Mouse (Mus musculus): ENCODE results near the gene Sall1.
A peak's percentile ranks its signal among the peaks of the same experiment; 100 is the strongest.

Gene Sall1

DNA sequence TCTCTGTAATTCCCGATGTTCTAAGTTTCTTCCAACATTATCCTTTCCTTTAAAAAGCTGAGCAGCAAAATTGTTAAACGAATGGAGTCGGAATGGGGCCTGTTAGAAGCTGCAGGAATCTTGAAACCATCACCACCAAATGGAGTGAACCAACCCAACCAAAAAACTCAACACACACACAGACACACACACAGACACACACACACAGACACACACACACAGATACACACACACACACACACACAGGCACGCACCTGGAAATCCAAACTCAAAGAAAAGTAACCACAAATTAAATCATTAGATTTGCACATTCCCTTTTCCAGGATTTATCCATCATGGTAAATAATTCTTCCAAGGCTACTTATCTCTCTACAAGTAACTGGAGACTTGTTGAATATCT is 5.0 kb downstream of the Sall1 start:
- DNase-seq (ENCODE audit: low read depth, low spot score): no peak

DNA sequence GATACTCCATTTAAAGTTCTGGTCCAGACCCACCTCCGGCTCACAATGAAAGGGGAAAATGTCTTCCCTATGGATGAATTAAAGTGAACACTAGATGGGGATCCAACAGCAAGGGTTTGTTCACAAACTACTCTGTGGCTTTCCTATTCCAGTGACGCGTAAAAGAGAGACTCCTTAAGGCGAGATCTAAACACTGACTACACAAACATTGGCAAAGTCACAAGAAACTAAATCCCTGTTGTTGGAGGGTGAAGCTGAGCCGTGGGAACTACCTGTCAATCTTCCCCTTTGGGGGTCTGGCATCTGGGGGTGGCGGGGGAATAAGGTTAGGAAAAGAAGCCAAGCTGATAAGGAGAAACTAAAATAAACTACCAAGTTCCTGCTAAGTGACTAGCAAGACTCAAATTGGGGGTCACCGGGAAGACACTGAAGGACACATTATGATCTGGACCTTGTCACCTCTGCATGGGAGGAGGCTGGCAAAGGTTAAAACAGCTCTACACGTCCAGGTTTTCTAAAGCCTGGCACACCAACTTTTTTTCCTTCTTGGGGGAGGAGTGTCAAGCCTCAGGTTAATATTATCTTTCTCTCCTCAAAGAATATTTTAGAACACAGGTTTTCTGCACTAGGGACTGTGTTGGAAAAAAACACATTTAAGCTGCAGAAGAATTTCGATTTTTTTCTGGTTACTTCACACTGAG is 6.3 kb downstream of the Sall1 start:
- no peak for DNase-seq (ENCODE audit: low read depth, low spot score)

DNA sequence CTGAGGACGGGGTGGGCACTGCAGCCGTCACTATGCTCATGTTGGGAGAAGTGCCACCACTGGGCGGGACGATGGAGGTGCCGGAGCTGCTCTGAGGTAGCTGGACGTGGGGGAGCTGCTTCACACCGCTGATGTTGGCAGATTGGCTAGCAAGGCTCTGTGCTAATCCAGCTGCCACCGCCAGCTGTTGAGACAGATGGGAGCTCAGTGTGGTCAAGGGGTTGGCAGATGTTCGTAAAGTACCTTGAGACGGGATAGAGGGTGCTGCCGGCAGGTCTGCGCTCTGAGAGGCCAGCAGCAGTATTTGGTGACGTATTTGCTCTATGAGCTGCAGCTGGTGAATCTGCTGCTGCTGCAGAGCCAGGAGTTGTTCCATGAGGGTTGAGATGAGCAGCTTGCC is 11.6 kb downstream of the Sall1 start:
- DNase-seq (ENCODE audit: low read depth, low spot score): peak; percentile 33

DNA sequence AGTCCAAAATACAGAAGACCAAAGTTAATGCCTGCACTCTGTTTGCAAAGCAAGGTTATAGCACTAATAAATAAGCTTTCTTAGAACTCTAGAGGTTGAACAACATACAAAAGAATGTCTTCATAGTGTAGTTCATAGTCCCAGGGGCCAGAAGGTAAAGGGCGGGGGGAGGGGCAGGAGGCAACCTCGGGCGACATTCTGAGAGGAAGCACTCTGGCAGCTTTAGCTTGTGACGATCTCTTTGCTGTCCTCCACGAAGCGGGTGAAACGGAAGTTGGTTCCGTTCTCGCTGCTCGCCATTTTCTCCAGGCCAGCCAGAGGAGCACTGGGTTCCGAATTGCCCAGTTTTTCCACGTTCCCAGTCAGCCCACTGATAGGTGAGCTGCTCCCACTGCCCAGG is 15.8 kb downstream of the Sall1 start:
- DNase-seq (ENCODE audit: low read depth, low spot score): peak; percentile 53

DNA sequence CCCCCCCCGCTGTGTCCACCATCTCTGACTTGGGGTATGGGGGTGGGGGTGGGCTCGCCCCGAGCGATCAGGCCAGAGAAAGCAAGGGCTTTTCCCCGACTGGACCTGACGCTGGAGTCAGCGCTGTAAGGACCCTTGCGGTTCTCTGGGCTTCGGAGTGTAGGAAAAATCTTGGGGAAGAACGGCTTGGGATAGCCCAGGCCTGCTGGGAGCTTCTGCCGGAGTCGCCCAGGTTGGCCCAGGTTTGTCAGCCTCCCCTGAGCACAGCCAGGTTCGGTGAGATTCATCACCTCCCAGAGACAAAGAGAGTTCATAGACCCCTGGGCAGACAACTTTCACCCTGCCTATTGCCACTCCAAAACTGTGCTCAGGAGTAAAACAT is 17.8 kb downstream of the Sall1 start:
- DNase-seq (ENCODE audit: low read depth, low spot score): peak; percentile 60

DNA sequence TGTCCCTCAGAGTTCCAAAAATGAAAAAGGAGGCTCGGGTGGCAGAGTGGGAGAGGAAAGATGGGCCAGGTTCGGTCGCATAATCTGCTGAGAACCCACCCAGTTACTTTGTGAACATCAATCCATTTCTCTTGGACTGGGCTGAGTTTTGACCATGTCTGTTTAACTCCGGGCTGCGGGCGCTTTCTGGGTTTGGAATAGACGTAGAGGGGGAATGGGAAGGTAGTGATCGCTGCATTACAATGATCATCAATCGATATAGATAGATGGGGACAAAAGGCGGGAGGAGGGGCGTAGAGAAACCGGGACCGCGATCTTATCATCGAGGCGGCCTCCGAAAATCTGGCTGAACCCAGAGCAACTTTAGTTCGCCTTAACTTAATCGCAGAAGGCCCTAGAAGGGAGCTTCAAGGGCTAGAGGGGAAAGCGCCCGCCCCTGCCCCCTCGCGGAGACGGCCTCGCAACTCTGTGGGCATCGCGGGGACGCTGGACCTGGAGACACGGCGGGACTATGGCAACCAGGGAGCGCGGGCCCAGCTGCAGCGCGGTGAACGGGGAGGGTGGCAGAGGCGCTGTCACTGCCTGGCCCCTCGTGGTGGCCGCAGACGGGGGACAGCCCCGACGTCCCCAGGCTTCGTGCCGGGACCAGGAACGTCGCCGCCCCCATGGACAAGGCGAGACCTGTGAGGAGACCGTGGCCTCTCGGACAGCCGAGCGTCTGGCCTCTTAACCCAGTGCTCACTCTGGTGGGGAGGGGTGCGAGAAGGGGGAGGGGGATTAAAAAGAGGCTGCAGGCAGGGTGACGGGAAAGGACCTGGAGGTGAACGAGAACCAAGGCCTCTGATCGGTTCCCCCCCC is 18.5 kb downstream of the Sall1 start:
- DNase-seq (ENCODE audit: low read depth, low spot score): peak; percentile 57

DNA sequence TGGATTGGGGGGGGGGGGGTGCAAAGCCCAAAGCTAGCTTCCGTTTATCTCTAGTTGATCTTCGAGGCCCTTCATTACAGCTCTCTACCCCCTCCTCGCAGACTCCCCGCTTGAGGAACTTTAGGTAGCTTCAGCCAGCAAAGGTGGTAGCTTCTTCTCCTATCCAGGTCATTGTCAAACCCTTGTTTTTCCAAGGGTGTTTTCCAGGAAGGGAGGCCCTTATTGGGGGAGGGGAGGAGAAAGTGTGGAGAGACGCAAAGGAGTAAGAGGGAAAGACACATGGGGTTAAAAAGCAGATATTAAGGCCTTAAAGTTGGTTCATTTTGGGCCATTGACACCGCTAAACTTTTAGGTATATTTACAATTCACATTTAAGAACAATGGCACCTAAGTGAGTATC is 19.2 kb downstream of the Sall1 start:
- peak; percentile 65 for DNase-seq (ENCODE audit: low read depth, low spot score)

DNA sequence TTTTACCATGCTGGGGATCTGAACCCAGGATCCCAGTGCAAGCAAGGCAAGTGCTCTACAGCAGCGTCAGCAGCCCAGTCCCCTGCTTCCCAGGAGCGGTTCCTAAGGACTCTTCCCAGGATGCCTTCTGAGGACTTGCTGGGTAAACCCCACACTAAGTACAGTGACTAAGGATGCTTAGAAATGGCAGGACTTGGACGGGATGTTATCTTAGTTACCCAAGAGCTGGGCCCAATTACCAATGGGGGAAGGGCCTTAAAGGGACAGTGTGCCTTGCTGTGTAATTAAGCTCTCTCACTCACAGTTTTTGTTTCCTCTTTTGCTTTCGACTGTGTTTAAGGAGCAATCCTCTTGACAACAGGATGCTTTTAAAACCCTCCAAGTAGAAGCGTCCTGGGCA is 22.8 kb downstream of the Sall1 start:
- peak; percentile 33 for DNase-seq (ENCODE audit: low read depth, low spot score)

DNA sequence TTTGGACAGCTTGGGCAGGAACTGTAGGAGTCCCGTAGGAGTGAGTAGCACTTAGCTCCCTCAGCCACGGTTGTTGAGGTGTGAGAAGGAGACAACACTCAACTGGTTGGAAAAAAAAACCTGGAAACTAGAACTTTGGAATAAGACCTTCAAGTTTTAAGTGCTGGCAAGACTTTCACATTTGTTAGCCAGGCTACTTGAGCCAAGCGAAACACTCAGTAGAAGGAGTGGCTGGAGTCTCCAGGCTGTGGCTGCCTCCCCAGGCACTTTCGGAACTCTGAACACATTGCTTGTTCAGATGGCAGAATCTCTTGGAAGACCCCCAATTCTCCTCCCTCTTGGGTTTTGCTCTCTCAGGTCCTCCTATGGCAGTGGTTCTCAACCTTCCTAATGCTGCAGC is 26.1 kb downstream of the Sall1 start:
- DNase-seq (ENCODE audit: low read depth, low spot score): no peak

DNA sequence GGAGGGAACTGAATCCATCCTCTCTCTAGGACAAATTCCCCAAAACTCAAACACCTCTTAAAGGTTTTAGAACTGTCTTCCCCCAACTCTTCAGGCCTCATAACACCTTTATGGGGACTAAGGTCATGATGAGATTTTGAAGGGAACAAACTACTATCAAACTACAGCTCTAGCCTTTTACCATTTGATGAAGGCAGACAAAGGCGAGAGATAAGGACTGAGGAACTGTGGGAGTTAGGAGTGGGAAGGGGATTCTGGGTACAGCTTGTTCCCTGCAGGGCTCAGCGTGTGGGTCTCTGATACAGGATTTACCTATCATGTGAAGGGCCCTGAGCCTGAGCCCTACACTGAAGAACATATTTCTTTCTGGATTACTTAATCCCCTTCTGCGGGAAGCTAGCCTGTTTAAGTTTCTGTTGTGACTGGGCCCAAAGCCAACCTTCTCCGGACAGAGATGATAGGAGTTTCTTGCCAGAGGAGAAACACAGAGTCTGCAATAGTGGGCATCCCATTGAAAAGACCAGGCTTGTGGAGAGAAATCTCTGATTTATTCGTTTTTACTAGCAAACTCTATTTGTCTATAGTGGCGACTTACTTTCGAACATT is 27.4 kb downstream of the Sall1 start:
- peak; percentile 37 for DNase-seq (ENCODE audit: low read depth, low spot score)

DNA sequence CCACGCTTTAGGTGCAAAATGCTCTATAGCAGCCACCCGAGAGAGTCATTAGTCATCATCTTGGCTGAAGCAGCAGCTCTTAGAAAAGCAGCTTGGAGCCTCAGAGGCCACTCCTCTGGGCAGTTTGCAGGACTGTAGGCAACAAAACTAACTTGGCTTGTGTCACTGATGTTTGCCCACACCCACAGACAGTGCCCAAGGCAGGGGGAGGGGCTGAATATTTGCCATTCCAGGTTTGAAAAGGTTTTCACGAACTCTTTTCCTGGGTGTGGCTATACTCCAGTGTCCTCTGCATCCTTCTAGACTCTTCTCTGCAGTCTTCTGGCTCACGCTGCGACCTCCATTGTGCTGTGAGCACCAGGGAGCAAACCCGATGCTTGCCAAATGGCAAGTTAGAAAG is 28.4 kb downstream of the Sall1 start:
- peak; percentile 98 for DNase-seq (ENCODE audit: low read depth, low spot score)

DNA sequence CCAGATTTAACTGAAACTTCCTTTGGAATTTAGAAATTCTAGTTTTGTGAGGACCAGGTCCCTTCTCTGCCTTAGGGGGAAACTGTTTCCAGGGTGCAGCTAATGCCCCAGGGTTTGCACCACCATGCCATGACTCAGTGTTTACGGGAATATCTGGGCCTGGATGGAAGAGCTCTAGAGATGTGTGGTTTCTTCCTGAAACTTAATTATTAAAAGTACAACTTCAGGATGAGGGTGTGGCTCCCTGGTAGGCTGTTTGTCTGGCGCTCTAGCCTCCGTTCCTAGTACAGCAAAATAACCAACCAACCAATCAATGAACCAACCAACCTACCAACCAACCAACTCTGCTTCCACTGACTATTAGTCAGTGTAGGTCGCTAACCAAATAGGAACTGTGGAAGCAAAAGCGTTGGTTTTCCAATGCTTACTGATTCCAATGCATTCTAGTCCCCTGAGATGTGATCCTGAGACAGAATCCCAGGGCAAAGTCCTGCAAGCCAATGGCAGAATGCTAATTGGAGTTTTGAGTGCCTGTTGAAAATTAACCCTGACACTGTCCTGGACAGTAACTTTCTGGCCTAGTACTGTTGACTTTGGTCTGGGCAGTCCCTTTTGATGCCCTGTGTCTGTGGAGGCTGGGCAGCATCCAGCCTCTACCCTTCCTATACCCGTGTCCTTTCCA is 31.0 kb downstream of the Sall1 start:
- no peak for DNase-seq (ENCODE audit: low read depth, low spot score)

DNA sequence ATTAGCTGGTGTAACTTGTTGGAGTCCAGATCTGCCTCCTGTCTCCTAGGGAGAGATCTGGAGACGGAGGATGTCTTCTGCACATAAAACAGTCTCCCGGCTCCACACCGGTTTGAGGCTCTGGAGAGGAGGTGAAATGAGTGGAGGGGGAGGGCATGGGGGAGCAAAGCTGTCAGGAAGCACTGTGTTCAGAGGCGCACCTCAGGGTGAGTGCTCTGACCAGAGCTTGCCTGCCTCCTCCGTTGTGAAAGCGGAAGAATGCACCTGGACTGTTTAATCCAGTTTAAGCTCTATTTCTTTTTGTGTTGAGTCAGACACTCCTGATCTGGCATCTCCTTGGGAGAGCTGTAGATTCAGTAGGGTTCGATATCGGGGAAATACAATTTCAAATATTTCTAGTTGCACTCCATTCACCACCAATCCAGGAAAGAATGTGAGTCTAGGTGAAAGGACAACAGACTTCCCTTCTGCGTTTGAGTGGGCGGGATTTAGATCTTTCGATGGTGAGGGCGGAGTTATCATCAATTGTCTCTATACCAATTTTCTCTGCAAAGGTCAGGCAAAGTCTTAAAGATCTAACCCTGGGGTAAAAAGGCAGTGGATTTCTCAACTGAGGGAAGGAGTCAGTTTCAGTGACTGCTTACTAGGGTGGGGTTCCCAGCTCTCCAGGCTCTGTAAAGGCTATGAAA is 31.8 kb downstream of the Sall1 start:
- DNase-seq (ENCODE audit: low read depth, low spot score): peak; percentile 88

DNA sequence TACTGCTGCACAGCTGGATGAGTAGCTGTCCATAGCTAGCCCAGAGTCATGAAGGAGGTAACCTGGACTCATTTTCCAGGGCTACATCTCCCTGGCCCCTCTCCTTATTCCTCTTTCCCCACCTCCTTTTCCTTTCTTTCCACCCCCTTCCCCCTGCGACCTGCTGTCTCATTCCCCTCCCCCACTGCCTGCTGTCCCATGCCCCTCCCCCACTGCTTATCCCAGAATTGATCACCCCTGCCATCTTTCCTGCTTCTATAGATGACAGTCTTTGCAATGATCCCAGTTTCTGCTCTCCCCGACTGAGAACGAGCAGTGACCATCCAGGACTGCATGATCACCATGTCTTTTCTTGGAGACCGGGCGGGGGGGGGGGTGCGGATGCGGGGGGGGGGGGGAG is 35.2 kb downstream of the Sall1 start:
- peak; percentile 61 for DNase-seq (ENCODE audit: low read depth, low spot score)

DNA sequence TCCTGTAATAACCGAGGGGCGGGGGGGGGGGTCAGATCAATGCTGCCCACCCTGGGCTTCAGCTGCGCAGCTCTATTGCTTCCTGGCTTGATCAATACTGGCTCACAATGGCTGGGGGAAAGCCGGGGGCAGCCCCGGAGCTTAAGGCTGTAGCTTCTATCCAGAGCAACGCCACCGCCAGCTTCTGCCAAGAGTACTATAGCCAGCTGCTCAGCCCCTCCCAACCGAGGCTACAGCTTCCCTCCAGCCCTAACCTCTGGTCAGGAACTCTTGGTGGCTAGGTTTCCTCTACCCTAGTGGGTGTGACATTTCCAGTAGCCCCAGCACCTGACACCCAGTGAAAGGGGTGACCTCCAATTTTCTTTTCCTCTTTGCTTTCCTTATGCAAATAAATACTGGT is 36.8 kb downstream of the Sall1 start:
- DNase-seq (ENCODE audit: low read depth, low spot score): peak; percentile 71

DNA sequence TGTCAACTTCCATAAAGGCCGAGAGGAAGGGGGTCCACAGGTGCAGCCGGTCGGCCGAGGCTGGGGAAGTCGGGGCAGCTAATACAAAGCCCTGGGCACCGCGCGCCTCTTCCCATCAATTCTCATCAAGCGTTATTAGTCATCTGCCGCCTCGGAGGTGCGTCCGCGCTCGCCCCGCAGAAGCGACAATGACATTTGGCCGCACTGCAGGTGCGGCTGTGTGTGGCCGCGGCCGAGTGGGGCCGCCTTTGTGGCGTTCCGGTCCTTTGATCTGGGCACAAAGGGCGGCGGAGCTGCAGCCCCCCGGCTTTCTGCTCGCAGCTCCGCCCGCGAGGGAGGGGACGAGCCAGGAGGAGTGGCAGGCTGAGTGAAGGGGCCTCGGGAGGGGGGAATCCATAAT is 37.5 kb downstream of the Sall1 start:
- peak; percentile 66 for DNase-seq (ENCODE audit: low read depth, low spot score)

DNA sequence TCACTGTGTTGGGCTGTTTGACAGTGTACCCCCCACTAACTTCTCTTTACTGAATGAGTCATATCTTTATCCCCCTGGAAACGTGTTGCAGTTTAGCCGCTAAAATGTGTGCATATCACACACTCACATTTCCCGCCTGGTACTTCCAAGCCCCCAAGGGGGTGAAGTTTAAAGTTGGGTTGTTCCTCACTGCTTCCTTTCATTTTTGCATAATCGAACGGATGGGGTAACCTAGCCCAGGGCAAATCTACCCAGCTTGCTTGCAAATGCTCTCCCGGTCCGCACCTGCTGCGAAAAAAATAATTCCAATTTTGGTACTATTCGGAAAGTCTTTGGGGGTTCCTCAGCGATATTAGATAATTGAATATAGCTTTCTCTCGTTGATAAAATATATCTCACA is 38.2 kb downstream of the Sall1 start:
- DNase-seq (ENCODE audit: low read depth, low spot score): no peak

DNA sequence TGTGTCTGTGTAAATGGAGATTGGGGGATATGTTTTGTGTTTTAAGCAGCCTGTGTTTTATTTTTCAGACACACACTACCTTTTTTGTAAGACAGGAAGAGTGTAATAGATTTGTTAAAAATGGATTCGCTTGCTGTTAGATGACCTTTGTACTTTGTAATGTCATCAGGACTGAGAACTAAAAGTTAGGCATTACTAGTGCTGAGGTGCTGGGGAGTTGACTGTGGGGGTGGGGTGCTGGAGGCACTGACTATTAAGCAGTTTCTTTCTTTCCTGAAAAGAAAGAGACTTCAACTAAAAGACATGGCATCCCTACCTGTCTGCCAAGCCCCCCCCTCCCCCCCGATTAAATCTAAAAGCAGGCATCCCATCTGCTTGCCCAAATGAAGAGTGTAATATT is 39.9 kb downstream of the Sall1 start:
- DNase-seq (ENCODE audit: low read depth, low spot score): peak; percentile 66

DNA sequence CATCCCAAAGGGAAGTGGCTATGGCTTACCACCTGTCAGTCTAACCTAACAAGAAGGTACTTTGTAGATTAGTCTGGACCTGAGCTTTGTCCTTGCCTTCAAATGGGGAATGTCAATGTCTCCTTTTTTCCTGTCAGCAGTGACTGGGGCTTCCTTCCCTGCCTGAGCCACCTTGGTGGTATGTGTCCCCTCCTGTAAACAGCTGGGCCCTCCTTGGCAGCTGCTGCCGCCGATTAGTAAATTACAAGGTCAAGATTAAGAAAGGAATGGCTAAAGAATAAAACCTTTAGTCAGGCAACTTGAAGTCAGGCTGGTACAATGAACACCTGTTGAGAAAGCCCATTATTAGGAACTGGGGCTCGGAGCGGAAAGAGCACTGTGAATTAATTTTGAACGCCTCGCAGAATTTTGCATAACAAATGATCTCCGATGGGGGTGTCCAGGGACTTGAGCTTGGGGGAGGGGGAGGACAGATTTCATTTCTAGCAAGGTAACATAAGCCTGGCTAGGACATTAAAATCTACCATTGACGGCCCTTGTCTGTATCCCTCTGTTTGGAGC is 40.5 kb downstream of the Sall1 start:
- peak; percentile 92 for DNase-seq (ENCODE audit: low read depth, low spot score)

DNA sequence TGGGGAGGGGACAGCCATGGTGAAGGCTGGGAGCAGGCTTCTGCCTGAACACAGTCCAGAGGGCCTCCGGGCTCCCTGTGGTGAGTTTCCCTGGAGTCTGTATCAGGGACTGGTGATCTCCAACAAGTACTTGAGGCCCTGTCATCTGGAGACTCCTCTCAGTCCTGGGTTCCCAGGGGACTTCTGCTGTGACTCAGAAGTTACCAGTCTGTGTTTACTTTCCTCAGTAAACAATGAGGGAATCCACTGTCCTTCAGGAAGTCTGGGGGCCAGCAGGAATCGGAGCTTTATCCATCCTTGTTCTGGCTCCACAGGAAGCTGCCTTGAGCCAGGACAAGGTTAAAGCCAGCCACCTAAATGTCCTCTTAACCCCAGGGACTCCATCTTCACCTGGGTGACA is 41.8 kb downstream of the Sall1 start:
- no peak for DNase-seq (ENCODE audit: low read depth, low spot score)

DNA sequence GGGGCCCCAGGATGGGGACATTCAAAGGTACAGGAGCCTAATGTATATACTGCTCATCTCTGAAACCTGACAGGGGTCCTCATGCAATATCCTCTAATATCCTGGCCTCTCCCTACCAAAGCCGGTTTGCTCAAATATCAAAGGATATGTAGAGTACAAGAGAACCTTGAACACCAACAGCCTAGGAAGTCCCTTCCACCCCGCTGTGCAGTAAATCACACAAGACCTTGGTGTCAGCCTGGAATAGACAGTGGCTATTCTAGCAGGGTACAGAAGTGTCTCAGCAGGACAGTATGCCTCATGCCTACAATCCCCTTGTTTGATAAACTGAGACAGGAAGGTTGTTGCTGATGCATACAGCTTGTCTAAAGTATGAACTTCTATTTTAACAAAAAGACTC is 46.7 kb downstream of the Sall1 start:
- DNase-seq (ENCODE audit: low read depth, low spot score): peak; percentile 74
